Mouse (Mus musculus): ENCODE measurements around the gene Fgfr1op2. TPM values are rescaled to one million over a fixed set of nuclear protein-coding genes. Genes with fewer than 3 reads are reported as not detected.

Gene Fgfr1op2
- polyA plus RNA-seq, 1 experiment from 2014 or later: 55.3 TPM

- 94% methylated on average over 7 of the region's 7 CpGs for WGBS
Observed at GRCm38 (mm10) chr6:146611897-146612296, 34.9 kb downstream of the Fgfr1op2 start.

GRCm38 (mm10) chr6:146612736-146613135 is 35.7 kb downstream of the Fgfr1op2 start:
- Histone ChIP-seq H3K27ac (no peak overlapping the region), H3K4me1 (replicated peaks) (no peaks in the 10 kb centered on the region), H3K4me2 (replicated peaks) (no peak overlapping the region), H3K27me3 (no peaks in the 10 kb centered on the region), H3K9me3 (no peaks in the 10 kb centered on the region), H3K36me3 (peaks cover 78% of the 10 kb centered on the region), H3K9ac (replicated peaks) (no peak overlapping the region), H3K4me3 (replicated peaks) (no peak overlapping the region)
- 93% methylated on average over 5 of the region's 5 CpGs for WGBS
- ATAC-seq: no peak

More at GRCm38 (mm10) chr6:146611897-146612296, 34.9 kb downstream of the Fgfr1op2 start:
- no peaks in the 10 kb centered on the region for H3K4me1 ChIP-seq (replicated peaks)
- H3K27ac ChIP-seq: no peak overlapping the region
- no peak overlapping the region for H3K4me2 ChIP-seq (replicated peaks)
- H3K27me3 ChIP-seq: no peaks in the 10 kb centered on the region
- no peak overlapping the region for H3K4me3 ChIP-seq (replicated peaks)
- peaks cover 76% of the 10 kb centered on the region for H3K36me3 ChIP-seq
- H3K9ac ChIP-seq (replicated peaks): no peak overlapping the region
- H3K9me3 ChIP-seq: no peaks in the 10 kb centered on the region
- ATAC-seq: no peak

- peaks cover 82% of the 10 kb centered on the region for H3K36me3 ChIP-seq
- no peaks in the 10 kb centered on the region for H3K27me3 ChIP-seq
- no peaks in the 10 kb centered on the region for H3K9me3 ChIP-seq
- H3K27ac ChIP-seq: no peak overlapping the region
- H3K4me1 ChIP-seq (replicated peaks): no peaks in the 10 kb centered on the region
- H3K9ac ChIP-seq (replicated peaks): no peak overlapping the region
- H3K4me2 ChIP-seq (replicated peaks): no peak overlapping the region
- no peak overlapping the region for H3K4me3 ChIP-seq (replicated peaks)
- ATAC-seq: no peak
- 98% methylated on average over 5 of the region's 5 CpGs for WGBS
Observed at GRCm38 (mm10) chr6:146613907-146614306, 36.9 kb downstream of the Fgfr1op2 start.

- 91% methylated on average over 5 of the region's 5 CpGs for WGBS
- Histone ChIP-seq H3K9me3 (no peaks in the 10 kb centered on the region), H3K27me3 (no peaks in the 10 kb centered on the region), H3K27ac (no peak overlapping the region), H3K4me2 (replicated peaks) (no peak overlapping the region), H3K4me1 (replicated peaks) (no peaks in the 10 kb centered on the region), H3K9ac (replicated peaks) (no peak overlapping the region), H3K36me3 (peaks cover 79% of the 10 kb centered on the region), H3K4me3 (replicated peaks) (no peak overlapping the region)
- no peak for ATAC-seq
Observed at GRCm38 (mm10) chr6:146614541-146614940, 37.5 kb downstream of the Fgfr1op2 start.

GRCm38 (mm10) chr6:146615891-146616290 is 38.9 kb downstream of the Fgfr1op2 start:
- no peak overlapping the region for H3K9ac ChIP-seq (replicated peaks)
- no peak overlapping the region for H3K4me2 ChIP-seq (replicated peaks)
- no peak overlapping the region for H3K27ac ChIP-seq
- H3K27me3 ChIP-seq: no peaks in the 10 kb centered on the region
- no peaks in the 10 kb centered on the region for H3K4me1 ChIP-seq (replicated peaks)
- peaks cover 69% of the 10 kb centered on the region for H3K36me3 ChIP-seq
- no peaks in the 10 kb centered on the region for H3K9me3 ChIP-seq
- ATAC-seq: no peak
- WGBS: 93% methylated on average over 8 of the region's 8 CpGs
- no peak overlapping the region for H3K4me3 ChIP-seq (replicated peaks)

GRCm38 (mm10) chr6:146616670-146617069 is 39.7 kb downstream of the Fgfr1op2 start:
- no peaks in the 10 kb centered on the region for H3K4me1 ChIP-seq (replicated peaks)
- WGBS: 91% methylated on average over 2 of the region's 2 CpGs
- H3K36me3 ChIP-seq: peaks cover 67% of the 10 kb centered on the region
- H3K27ac ChIP-seq: no peak overlapping the region
- no peaks in the 10 kb centered on the region for H3K27me3 ChIP-seq
- no peak overlapping the region for H3K4me2 ChIP-seq (replicated peaks)
- H3K4me3 ChIP-seq (replicated peaks): no peak overlapping the region
- H3K9ac ChIP-seq (replicated peaks): no peak overlapping the region
- ATAC-seq: no peak
- H3K9me3 ChIP-seq: no peaks in the 10 kb centered on the region

- Histone ChIP-seq H3K27me3 (no peaks in the 10 kb centered on the region), H3K4me2 (replicated peaks) (no peak overlapping the region), H3K4me3 (replicated peaks) (no peak overlapping the region), H3K27ac (no peak overlapping the region), H3K9me3 (no peaks in the 10 kb centered on the region), H3K4me1 (replicated peaks) (peaks cover 16% of the 10 kb centered on the region), H3K9ac (replicated peaks) (no peak overlapping the region), H3K36me3 (peaks cover 4% of the 10 kb centered on the region; the same call in 1 of the 2 replicates)
- peak; percentile 64 for ATAC-seq
- WGBS: 64% methylated on average over 3 of the region's 3 CpGs
Observed at GRCm38 (mm10) chr6:146628123-146628522, 51.1 kb downstream of the Fgfr1op2 start.

- 88% methylated on average over 9 of the region's 9 CpGs for WGBS
- no peak for ATAC-seq
- H3K36me3 ChIP-seq: no peaks in the 10 kb centered on the region
- H3K27ac ChIP-seq: no peak overlapping the region
- H3K4me2 ChIP-seq (replicated peaks): no peak overlapping the region
- peaks cover 22% of the 10 kb centered on the region for H3K4me1 ChIP-seq (replicated peaks)
- H3K27me3 ChIP-seq: no peaks in the 10 kb centered on the region
- no peak overlapping the region for H3K9ac ChIP-seq (replicated peaks)
- no peak overlapping the region for H3K4me3 ChIP-seq (replicated peaks)
- no peaks in the 10 kb centered on the region for H3K9me3 ChIP-seq
Observed at GRCm38 (mm10) chr6:146629781-146630756, 53.1 kb downstream of the Fgfr1op2 start.

GRCm38 (mm10) chr6:146630961-146631360 is 54.0 kb downstream of the Fgfr1op2 start:
- Histone ChIP-seq H3K4me1 (replicated peaks) (peaks cover 18% of the 10 kb centered on the region), H3K4me3 (replicated peaks) (no peak overlapping the region), H3K36me3 (no peaks in the 10 kb centered on the region), H3K27me3 (no peaks in the 10 kb centered on the region), H3K27ac (no peak overlapping the region), H3K9ac (replicated peaks) (no peak overlapping the region), H3K9me3 (no peaks in the 10 kb centered on the region), H3K4me2 (replicated peaks) (no peak overlapping the region)
- WGBS: 89% methylated on average over 4 of the region's 4 CpGs
- no peak for ATAC-seq

- H3K9ac ChIP-seq (replicated peaks): no peak overlapping the region
- WGBS: 81% methylated on average over 8 of the region's 8 CpGs
- H3K4me3 ChIP-seq (replicated peaks): no peak overlapping the region
- ATAC-seq: no peak
- H3K4me2 ChIP-seq (replicated peaks): no peak overlapping the region
- no peaks in the 10 kb centered on the region for H3K36me3 ChIP-seq
- H3K9me3 ChIP-seq: no peaks in the 10 kb centered on the region
- no peaks in the 10 kb centered on the region for H3K27me3 ChIP-seq
- H3K4me1 ChIP-seq (replicated peaks): peaks cover 18% of the 10 kb centered on the region
- no peak overlapping the region for H3K27ac ChIP-seq
Observed at GRCm38 (mm10) chr6:146631847-146632246, 54.8 kb downstream of the Fgfr1op2 start.

GRCm38 (mm10) chr6:146632403-146632802 is 55.4 kb downstream of the Fgfr1op2 start:
- H3K9ac ChIP-seq (replicated peaks): no peak overlapping the region
- no peaks in the 10 kb centered on the region for H3K27me3 ChIP-seq
- no peak overlapping the region for H3K27ac ChIP-seq
- WGBS: 83% methylated on average over 9 of the region's 9 CpGs
- H3K4me3 ChIP-seq (replicated peaks): no peak overlapping the region
- H3K4me2 ChIP-seq (replicated peaks): no peak overlapping the region
- H3K4me1 ChIP-seq (replicated peaks): peaks cover 18% of the 10 kb centered on the region
- no peak for ATAC-seq
- H3K9me3 ChIP-seq: no peaks in the 10 kb centered on the region
- no peaks in the 10 kb centered on the region for H3K36me3 ChIP-seq

GRCm38 (mm10) chr6:146633097-146633496 is 56.1 kb downstream of the Fgfr1op2 start:
- Histone ChIP-seq H3K9ac (replicated peaks) (0 out of 2 replicates have a peak overlapping the region, but pooled peaks have one; percentile 7), H3K4me2 (replicated peaks) (peak overlapping the region; percentile 63), H3K4me3 (replicated peaks) (peak overlapping the region; percentile 73), H3K36me3 (no peaks in the 10 kb centered on the region), H3K9me3 (no peaks in the 10 kb centered on the region), H3K27ac (no peak overlapping the region), H3K27me3 (no peaks in the 10 kb centered on the region), H3K4me1 (replicated peaks) (peaks cover 18% of the 10 kb centered on the region)
- 35% methylated on average over 8 of the region's 8 CpGs for WGBS
- ATAC-seq: peak; percentile 1; the same call in 1 of the 2 replicates
